8 mouse cellular contexts compared by ENCODE assay signal in genomic region chrX:150477854-150478780, GRCm38 (mm10). TPM values are rescaled to one million over a fixed set of nuclear protein-coding genes. Genes with fewer than 3 reads are reported as not detected.
A peak's percentile ranks its signal among the peaks of the same experiment; 100 is the strongest.
DNase-seq lines count a peak whose midpoint lies in the region; ATAC-seq and TF ChIP-seq lines count a peak whose summit lies in the region.

No protein-coding gene starts in this region.

- peak; percentile 85 to 92 for DNase-seq in B cell, adult 2 months
- DNase-seq in brain, adult 2 months (ENCODE audit: low read depth, low spot score) = peak; percentile 97
- peak; percentile 95 for DNase-seq in kidney, postnatal 0 days (ENCODE audit: low spot score)
- DNase-seq in liver, embryonic 11.5 days (ENCODE audit: low spot score) = peak; percentile 79
- DNase-seq in naive thymus-derived CD4-positive, alpha-beta T cell, adult 2 months (ENCODE audit: low read depth) = peak; percentile 92

- 1% methylated on average over 34 of the region's 34 CpGs for WGBS in heart, embryonic 12.5 days
- under 1% methylated on average over 31 of the region's 34 CpGs for WGBS in kidney, postnatal 0 days
- under 1% methylated on average over 34 of the region's 34 CpGs for WGBS in liver, embryonic 11.5 days
- WGBS in stomach, embryonic 14.5 days = 2% methylated on average over 34 of the region's 34 CpGs

- H3K9me3 ChIP-seq in heart, embryonic 12.5 days (replicated peaks) = no peaks in the 10 kb centered on the region
- H3K9me3 ChIP-seq in kidney, postnatal 0 days (replicated peaks; ENCODE audit: low read length) = no peaks in the 10 kb centered on the region
- no peaks in the 10 kb centered on the region for H3K9me3 ChIP-seq in liver, embryonic 11.5 days (ENCODE audit: control insufficient read depth, low read length)
- no peaks in the 10 kb centered on the region for H3K9me3 ChIP-seq in stomach, embryonic 14.5 days (ENCODE audit: control insufficient read depth, low read depth, low read length)

- peak; percentile 92 for TF ChIP-seq CTCF in kidney, postnatal 0 days (IDR thresholded peaks at IDR 0.05; ENCODE audit: low read depth)

- H3K4me2 ChIP-seq in heart, embryonic 12.5 days = peak overlapping the region; percentile 48
- peak overlapping the region; percentile 32 for H3K4me2 ChIP-seq in kidney, postnatal 0 days (ENCODE audit: low read length)
- H3K4me2 ChIP-seq in liver, embryonic 11.5 days = peak overlapping the region; percentile 51
- H3K4me2 ChIP-seq in stomach, embryonic 14.5 days (replicated peaks; ENCODE audit: low read depth, low read length) = no peak overlapping the region

- peak overlapping the region; percentile 83 for H3K27ac ChIP-seq in heart, embryonic 12.5 days (ENCODE audit: poor library complexity, severe bottlenecking)
- H3K27ac ChIP-seq in kidney, postnatal 0 days = peak overlapping the region; percentile 89
- peak overlapping the region; percentile 82 for H3K27ac ChIP-seq in liver, embryonic 11.5 days (ENCODE audit: low read depth, low read length)
- H3K27ac ChIP-seq in stomach, embryonic 14.5 days (ENCODE audit: low read length) = peak overlapping the region; percentile 87

- no peaks in the 10 kb centered on the region for H3K4me1 ChIP-seq in heart, embryonic 12.5 days (replicated peaks)
- H3K4me1 ChIP-seq in kidney, postnatal 0 days (replicated peaks; ENCODE audit: insufficient read depth, low read length) = no peaks in the 10 kb centered on the region
- no peaks in the 10 kb centered on the region for H3K4me1 ChIP-seq in liver, embryonic 11.5 days (replicated peaks; ENCODE audit: control insufficient read depth, insufficient read depth, low read length)
- no peaks in the 10 kb centered on the region for H3K4me1 ChIP-seq in stomach, embryonic 14.5 days (ENCODE audit: control insufficient read depth, insufficient read depth, low read length)

- H3K9ac ChIP-seq in heart, embryonic 12.5 days = peak overlapping the region; percentile 68
- H3K9ac ChIP-seq in kidney, postnatal 0 days (ENCODE audit: low read depth, low read length) = peak overlapping the region; percentile 56
- peak overlapping the region; percentile 68 for H3K9ac ChIP-seq in liver, embryonic 11.5 days (ENCODE audit: low read depth, low read length)
- H3K9ac ChIP-seq in stomach, embryonic 14.5 days (replicated peaks; ENCODE audit: low read depth, low read length) = no peak overlapping the region

- ATAC-seq in erythroblast, adult 5-6 weeks (replicated peaks; ENCODE audit: low FRiP score, poor library complexity, severe bottlenecking) = peak; percentile 99
- peak; percentile 97 for ATAC-seq in heart, embryonic 12.5 days (ENCODE audit: insufficient number of reproducible peaks, low FRiP score)
- ATAC-seq in kidney, postnatal 0 days (replicated peaks; ENCODE audit: low FRiP score, low read depth) = peak; percentile 98
- ATAC-seq in liver, embryonic 11.5 days (replicated peaks; ENCODE audit: low FRiP score) = peak; percentile 98
- peak; percentile 97 for ATAC-seq in stomach, embryonic 14.5 days (ENCODE audit: insufficient number of reproducible peaks, insufficient read depth, low FRiP score, low read depth)

- no peaks in the 10 kb centered on the region for H3K27me3 ChIP-seq in heart, embryonic 12.5 days (replicated peaks)
- H3K27me3 ChIP-seq in kidney, postnatal 0 days (ENCODE audit: insufficient read depth, low read length) = no peaks in the 10 kb centered on the region
- no peaks in the 10 kb centered on the region for H3K27me3 ChIP-seq in liver, embryonic 11.5 days (replicated peaks; ENCODE audit: control insufficient read depth, insufficient read depth, low read length)
- no peaks in the 10 kb centered on the region for H3K27me3 ChIP-seq in stomach, embryonic 14.5 days (ENCODE audit: control insufficient read depth, insufficient read depth, low read length)

- peak overlapping the region; percentile 59 for H3K4me3 ChIP-seq in heart, embryonic 12.5 days
- H3K4me3 ChIP-seq in kidney, postnatal 0 days (replicated peaks; ENCODE audit: low read depth, low read length) = peak overlapping the region; percentile 50
- H3K4me3 ChIP-seq in liver, embryonic 11.5 days (ENCODE audit: low read depth, low read length) = peak overlapping the region; percentile 56
- H3K4me3 ChIP-seq in stomach, embryonic 14.5 days (ENCODE audit: low read depth, low read length) = peak overlapping the region; percentile 40

- H3K36me3 ChIP-seq in heart, embryonic 12.5 days = no peaks in the 10 kb centered on the region
- no peaks in the 10 kb centered on the region for H3K36me3 ChIP-seq in kidney, postnatal 0 days (ENCODE audit: insufficient read depth, low read length)
- H3K36me3 ChIP-seq in liver, embryonic 11.5 days (ENCODE audit: control insufficient read depth, insufficient read depth, low read length) = no peaks in the 10 kb centered on the region
- H3K36me3 ChIP-seq in stomach, embryonic 14.5 days (ENCODE audit: control insufficient read depth, insufficient read depth, low read length) = no peaks in the 10 kb centered on the region

RNA-seq across cellular contexts. Expression of gene Tmem29, which starts 19.2 kb away (rescaled TPM):
- total RNA-seq in erythroblast, adult 5-6 weeks (2015; ENCODE audit: low replicate concordance) = 9.4 and 31.5 TPM in 2 replicates
- 10.3 and 19.4 TPM in 2 replicates for total RNA-seq in erythroblast, adult 5-6 weeks (2017; ENCODE audit: low replicate concordance)
- 17.5 and 20.3 TPM in 2 replicates for polyA plus RNA-seq in heart, embryonic 12.5 days (2016; fragmentation: Nextera tagmentation; extraction: Ambion mirVana)
- polyA plus RNA-seq in kidney, postnatal 0 days (2015; fragmentation: Nextera tagmentation; extraction: Ambion mirVana) = 35.9 and 39.0 TPM in 2 replicates
- polyA plus RNA-seq in liver, embryonic 11.5 days (2014; fragmentation: Nextera tagmentation; extraction: Ambion mirVana) = 24.2 and 28.1 TPM in 2 replicates
- 36.1 and 41.5 TPM in 2 replicates for polyA plus RNA-seq in stomach, embryonic 14.5 days (2014; fragmentation: Nextera tagmentation; extraction: Ambion mirVana)

Comparison
In these comparisons a context has a peak if more than half of its experiments do, and no peak if none do; other contexts are left out.
1. Peak in every context shown above with its lines: DNase-seq, ATAC-seq, H3K4me3 ChIP-seq and H3K27ac ChIP-seq.